Mouse (Mus musculus): Measurements from ENCODE around the gene Fem1b.

- TF ChIP-seq CTCF (IDR thresholded peaks at IDR 0.05; ENCODE audit: low read depth, low read length): no peak
- TF ChIP-seq TAL1 (conservative IDR thresholded peaks at IDR 0.05; ENCODE audit: low read depth, low read length): no peak
- no peak for TF ChIP-seq GATA1 (IDR thresholded peaks at IDR 0.05; ENCODE audit: borderline replicate concordance, low read length)
- no peak for TF ChIP-seq POLR2AphosphoS5 (IDR thresholded peaks at IDR 0.05; ENCODE audit: insufficient replicate concordance, low read depth, low read length)
- no peak for TF ChIP-seq GATA2 (IDR thresholded peaks at IDR 0.05; ENCODE audit: borderline replicate concordance, low read depth, low read length)
Measured at GRCm38 (mm10) chr9:62746646-62747045, 65.1 kb downstream of the Fem1b start.

Data from G1E (cell line).